Mouse (Mus musculus) right cerebral cortex, adult 18-20 months (tissue): Measurements from ENCODE around the gene Sec14l5.
A peak's percentile ranks its signal among the peaks of the same experiment; 100 is the strongest.
"Not testable (repeated sequence)": the region's sequence is repeated elsewhere in the genome, so short reads cannot be mapped to it uniquely, and the experiment has no call there.

ENCODE experiments used
- DNase-seq: peaks from one replicate; pipeline ENCODE4 v3.0.0; 2022; ENCODE audit warnings: mixed read lengths

The Sec14l5 gene

DNA sequence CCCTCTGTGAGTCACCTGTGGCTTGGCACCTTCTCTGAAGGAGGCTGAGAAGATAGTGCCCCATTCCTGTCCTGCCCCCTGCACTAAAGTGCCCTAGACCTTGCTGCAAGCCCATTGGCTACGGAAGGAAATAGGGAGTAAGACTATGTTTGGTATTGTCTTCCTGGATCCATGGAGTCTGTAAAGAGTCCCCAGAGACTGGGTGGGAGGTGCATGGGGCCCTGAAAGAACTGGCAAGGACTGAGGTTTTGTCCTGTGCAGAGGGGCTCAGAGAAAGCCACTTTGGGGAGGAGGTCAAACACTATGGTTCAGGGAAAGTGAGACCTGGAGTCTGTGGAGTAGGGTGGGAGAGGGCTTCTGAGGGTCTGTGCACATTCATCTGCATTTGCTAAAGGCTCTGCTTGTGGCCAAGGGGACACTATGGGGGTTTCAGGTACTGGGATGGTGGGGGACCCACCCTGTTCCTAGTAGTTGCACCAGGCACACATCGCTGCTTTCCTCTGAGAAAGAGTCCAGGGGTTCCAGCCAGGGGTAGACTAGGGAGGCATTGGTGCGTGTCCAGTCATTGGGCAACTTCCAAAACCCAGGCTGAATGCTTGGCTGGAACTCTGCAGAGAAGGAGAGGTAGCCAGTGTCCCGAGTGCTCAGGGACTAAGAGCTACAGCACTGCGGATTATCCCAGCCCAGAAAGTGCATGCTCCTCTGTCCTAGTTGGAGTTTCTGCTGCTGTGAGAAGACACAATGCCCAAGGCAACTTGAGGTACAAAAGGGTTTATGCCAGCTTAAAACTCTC, 70.6 kb downstream of the Sec14l5 start:
- no peak for DNase-seq

DNA sequence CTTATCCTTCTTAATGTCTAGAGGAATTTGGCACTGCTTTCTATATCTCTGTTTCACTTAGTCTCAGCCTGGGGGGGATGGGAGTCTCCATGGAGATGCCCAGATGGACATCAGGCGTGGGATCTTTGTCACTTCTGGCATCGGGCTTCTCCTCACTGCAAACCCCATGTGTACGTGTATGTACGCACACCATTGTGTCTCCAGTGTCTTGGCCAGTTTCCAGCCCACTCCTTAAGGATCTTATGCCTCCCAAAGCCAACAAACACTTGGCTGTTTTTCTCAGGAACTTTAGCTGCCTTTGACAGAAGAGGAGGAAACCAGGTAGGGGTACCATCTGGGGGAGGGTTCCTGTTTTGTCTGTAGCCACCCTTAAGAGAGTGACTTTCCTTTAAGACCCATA, 74.5 kb downstream of the Sec14l5 start:
- DNase-seq = no peak

DNA sequence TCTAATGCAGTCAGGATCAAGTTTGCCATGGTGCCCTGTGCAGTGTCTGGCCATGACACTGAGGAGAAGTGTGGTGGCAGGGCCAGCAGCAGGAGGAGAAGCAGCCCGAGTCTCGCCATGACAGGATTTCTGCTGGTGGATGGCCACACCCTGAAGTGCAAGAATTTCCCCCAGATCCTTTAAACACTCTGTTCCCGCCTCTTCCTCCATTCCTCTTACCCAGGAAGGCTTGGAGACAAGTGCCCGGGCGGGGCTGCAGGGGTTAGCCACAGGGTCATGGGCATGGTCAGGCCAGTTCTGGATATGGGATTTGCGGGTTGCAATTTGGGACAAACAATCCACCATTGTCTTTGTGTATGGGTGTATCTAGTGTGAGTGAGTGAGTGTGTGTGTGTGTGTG, 75.2 kb downstream of the Sec14l5 start, which contains the start of gene AU021092:
AU021092 (minus strand) TSS at position 160 of the 400 bp plus-strand sequence.
- no peak for DNase-seq

DNA sequence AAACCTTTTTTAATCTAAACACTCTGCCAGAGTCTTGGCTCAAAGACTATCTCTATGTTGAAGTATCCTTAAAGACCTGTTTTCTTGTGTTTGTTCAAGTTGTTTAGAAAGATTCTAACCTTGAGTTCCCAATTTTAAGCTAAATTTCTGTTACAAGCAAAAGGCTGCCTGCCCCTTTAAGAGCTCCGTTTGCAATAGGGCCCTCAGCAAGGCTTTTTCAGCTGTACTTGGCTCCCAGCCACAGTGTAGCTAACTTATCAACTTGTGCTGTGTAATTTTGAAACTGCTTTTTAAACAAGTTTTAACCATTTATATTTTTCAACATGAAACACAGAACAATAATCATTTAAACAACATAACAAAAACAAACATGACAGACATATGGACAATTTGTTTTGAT, 79.6 kb downstream of the Sec14l5 start:
- not testable (repeated sequence) for DNase-seq

DNA sequence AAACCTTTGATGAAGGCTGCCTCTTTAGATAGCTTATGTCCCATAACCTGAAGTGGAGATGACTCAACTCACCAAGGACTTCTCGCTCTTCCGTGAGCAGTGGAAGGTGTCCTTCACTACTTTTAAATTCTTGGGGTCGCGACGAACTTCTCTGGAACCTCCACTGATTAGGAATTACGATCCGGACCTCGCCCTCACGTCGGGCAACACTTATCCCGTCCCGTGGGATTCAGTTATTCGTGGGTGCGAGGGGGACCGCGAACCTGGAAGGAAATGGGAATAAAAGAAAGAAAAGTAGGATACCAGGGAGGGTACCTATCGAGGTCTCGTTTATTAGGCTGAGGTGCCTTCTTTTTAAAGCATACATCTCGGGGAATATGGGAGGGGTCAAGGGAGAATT, 80.6 kb downstream of the Sec14l5 start:
- DNase-seq = not testable (repeated sequence)

DNA sequence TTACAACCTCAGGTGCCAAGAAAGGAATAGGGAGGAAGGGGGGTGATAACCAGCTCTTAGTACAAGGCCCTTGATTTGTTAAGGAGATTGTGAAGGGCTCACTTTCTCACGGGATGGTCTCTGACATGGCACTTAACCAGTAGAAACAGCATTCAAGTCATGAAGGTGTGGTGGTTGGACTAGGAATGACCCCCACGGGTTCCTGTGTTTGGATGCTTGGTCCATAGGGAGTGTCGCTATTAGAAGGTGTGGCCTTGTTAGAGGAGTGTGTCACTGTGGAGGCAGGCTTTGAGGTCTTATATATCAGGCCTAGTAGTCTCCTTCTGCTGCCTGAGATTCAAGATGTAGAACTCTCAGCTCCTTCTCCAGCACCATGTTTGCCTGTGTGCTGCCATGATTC, 81.2 kb downstream of the Sec14l5 start:
- DNase-seq = not testable (repeated sequence)

DNA sequence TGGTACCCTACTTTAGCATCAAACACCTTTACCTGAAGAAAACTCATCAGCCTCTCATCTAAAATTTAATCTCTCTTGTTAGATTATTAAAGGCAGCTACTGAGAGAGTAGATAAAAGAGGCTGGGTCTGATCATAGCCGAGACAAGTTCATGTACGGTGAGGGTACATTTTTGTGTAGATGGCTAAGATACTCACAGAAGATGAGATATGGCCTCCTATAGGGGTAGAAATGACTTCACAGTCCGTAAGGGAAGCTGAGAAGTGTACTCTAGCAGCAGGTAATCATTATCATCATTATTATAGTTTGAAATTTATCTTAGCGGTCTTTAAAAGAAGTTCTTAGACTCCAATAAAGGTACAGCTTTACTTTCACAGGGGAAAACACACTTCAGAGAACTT, 86.1 kb downstream of the Sec14l5 start:
- no peak for DNase-seq

DNA sequence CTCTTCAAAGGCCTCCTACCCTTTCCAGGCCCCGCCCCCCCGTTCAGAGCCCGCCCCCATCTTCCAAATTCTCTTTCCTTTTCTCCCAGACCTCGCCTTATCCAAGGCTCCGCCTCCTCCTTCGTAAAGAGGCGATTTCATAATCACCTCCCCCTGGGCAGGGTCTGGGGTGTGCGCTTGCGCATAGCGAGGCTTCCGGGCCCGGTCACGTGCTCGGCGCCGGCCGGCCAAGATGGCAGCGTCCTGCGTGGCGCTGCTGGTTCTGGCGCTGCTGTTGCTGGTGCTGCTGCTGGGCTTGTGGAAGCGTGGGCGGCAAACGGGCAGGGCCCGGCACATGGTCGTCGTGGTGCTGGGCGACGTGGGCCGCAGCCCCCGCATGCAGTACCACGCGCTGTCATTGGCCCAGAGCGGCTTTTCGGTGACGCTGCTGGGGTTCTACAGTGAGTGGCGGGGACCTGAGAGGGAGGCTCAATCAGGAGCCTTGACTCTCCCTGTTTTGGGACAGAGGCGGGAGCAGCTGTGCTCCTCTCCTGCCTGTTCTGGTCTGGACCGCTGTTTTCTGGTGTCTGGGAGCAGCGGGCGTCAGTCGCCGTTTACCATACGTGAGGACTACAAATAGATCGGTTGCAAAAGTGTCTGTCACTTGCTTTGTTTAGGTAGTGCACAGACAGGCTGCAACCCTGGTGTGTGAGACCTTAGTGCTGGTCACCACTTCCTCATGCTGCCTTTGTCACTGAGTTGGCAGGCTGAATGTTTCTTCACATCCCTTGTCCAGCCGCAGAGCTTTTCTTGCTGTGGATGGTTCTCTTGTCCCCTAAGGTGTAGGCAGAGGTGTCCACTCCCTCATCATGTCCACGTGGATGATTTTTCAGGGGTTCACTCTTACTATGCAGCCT, 86.8 kb downstream of the Sec14l5 start, which contains the start of gene Alg1:
Alg1 (plus strand) TSS at position 204 of the 896 bp plus-strand sequence.
- DNase-seq = peak; percentile 96
